Mouse (Mus musculus) neural tube, embryonic 14.5 days (tissue): ENCODE measurements around the gene Sez6l. TPM values are rescaled to one million over a fixed set of nuclear protein-coding genes. Genes with fewer than 3 reads are reported as not detected.

Experiments used
- ATAC-seq: fragments of 200-750 bp; cut with Nextera tagmentation; 2 replicates; pipeline ENCODE4 v1.8.0; 2017; ENCODE audit warnings: low read depth, mild to moderate bottlenecking, moderate TSS enrichment, moderate library complexity
- H3K27ac ChIP-seq: fragments of 300-500 bp; sonication (generic); 2 replicates; pipeline ENCODE4 v1.5.1; 2014; ENCODE audit warnings: low read depth, mild to moderate bottlenecking, control low read depth, low read length, moderate library complexity, mixed read lengths
- H3K27me3 ChIP-seq: fragments of 300-500 bp; sonication (generic); 2 replicates; pipeline ENCODE4 v1.6.1; 2014; ENCODE audit warnings: low read length; ENCODE audit not compliant: control insufficient read depth, insufficient read depth
- H3K36me3 ChIP-seq: fragments of 300-500 bp; sonication (generic); 2 replicates; pipeline ENCODE4 v1.6.1; 2014; ENCODE audit warnings: low read length, mixed read lengths; ENCODE audit not compliant: control insufficient read depth, insufficient read depth
- H3K4me1 ChIP-seq: fragments of 300-500 bp; sonication (generic); 2 replicates; pipeline ENCODE4 v1.6.1; 2014; ENCODE audit warnings: low read length; ENCODE audit not compliant: control insufficient read depth, insufficient read depth
- H3K4me2 ChIP-seq: fragments of 300-500 bp; sonication (generic); 2 replicates; pipeline ENCODE4 v1.6.1; 2014; ENCODE audit warnings: mild to moderate bottlenecking, low read depth, low read length, control low read depth
- H3K4me3 ChIP-seq: fragments of 300-500 bp; sonication (generic); 2 replicates; pipeline ENCODE4 v1.5.1; 2014; ENCODE audit warnings: low read depth, low read length, control low read depth, mixed read lengths
- H3K9ac ChIP-seq: fragments of 300-500 bp; sonication (generic); replicated peaks from 2 replicates; pipeline ENCODE4 v1.6.1; 2014; ENCODE audit warnings: low read depth, mild to moderate bottlenecking, control low read depth, low read length, mixed read lengths
- H3K9me3 ChIP-seq: fragments of 300-500 bp; sonication (generic); 2 replicates; pipeline ENCODE4 v1.6.1; 2016; ENCODE audit warnings: low read length; ENCODE audit not compliant: control insufficient read depth
- WGBS: fragments of 180-500 bp; shearing (Covaris S2); extraction: QIAGEN DNeasy Blood & Tissue Kit; methylation state at CpG from one replicate; pipeline ENCODE4 v1.1.7; 2014; 5-methylcytosine and 5-hydroxymethylcytosine counted together
- polyA plus RNA-seq: library from polyadenylated mRNA; unstranded; fragments of >200 nt; fragmentation: Nextera tagmentation; extraction: Ambion mirVana; gene quantifications from 2 replicates; pipeline ENCODE4 v1.2.1, GENCODE M21; 2014

The Sez6l gene
- polyA plus RNA-seq, 1 experiment from 2014 or later: 30.4 TPM

DNA sequence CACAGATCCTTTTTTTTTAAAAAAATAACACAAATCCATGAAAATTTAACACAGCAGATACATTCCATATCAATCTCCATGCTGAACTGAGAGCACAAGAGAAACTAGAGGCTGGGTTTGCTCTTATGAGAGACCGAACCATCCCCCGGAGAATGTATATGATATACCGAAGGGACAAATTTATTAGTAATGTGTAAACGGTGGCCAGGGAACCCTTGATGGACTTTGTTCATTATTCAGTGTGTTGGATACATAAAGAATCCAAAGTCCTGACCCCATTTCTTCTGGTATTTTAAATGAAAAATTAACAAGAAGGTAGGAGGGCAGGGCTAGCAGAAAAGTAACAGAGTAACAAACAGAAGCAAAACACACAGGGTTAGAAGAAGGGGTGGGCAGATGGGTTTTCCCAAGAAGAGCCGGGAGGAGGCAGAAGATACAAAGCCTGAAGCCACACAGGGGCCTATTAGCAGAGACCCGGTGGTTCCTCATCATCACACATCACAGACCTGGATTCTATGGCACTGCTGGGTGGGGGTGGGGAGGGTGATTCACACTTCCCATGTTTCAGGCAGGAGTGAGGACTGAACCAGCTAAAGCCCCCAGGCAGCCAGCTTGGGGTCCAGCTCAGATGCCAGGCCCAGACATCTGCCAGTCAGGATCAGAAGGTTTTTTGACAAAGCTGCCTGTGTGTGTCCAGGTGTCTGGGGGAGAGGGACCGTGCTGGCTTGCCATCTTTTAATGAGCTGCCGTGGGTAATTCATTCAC is 76.9 kb downstream of the Sez6l start:
- ATAC-seq: no peak
- 0 out of 2 replicates have a peak, but pooled peaks cover 12% of the 10 kb centered on the region for H3K4me1 ChIP-seq
- no peaks in the 10 kb centered on the region for H3K36me3 ChIP-seq
- no peak overlapping the region; the same call in 1 of the 2 replicates for H3K27ac ChIP-seq
- H3K9me3 ChIP-seq: no peaks in the 10 kb centered on the region
- H3K9ac ChIP-seq: no peak overlapping the region
- H3K4me3 ChIP-seq: no peak overlapping the region
- no peak overlapping the region for H3K4me2 ChIP-seq
- H3K27me3 ChIP-seq: no peaks in the 10 kb centered on the region
- WGBS: 42% methylated on average over 8 of the region's 8 CpGs

DNA sequence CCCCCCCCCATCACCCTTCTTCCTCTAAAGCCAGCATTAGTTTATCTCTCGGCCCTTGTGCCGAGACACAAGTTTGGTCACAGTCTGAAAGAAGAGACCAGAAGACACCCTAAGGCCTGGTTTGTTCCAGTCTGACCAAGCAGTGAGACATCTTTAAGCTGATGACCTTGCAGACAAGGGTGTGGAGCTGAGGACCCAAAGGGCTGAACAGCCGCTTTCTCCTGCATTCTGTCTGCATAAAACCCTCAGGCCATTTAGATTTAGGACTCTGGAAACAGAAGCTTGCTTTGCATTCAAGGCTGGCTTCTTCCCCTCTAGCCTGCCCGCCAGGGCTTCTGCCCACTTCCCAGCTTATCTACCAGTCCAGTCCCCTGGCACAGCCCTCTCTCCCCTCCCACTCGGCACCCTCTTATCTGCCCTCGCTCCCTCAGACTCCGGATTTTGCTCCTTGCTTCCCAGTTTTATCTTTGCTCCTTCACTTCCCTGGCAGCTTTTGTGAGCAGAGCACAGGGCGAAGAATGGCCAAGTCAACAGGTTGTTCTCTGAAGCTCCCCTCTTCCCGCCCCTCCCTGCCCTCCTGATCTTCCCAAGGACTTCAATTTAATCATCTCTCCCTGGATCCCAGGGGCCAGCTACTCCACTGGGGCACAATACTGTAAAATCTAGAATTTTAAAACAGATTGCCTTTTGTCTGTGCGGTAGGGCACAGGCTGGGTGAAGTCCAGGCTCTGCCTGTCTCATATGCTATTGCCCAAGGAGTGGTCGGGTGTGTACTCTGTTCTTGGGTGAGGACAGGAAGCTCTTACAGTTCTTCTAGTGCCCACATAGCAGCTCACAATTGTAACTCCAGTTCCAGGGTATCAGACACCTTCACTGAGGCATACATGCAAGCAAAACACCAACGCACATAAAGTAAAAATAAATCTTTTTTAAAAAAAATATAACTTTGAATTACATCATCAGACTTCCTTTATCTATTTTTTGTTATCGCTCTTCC is 77.8 kb downstream of the Sez6l start:
- no peak overlapping the region for H3K9ac ChIP-seq
- H3K27ac ChIP-seq: no peak overlapping the region
- no peak for ATAC-seq
- H3K27me3 ChIP-seq: no peaks in the 10 kb centered on the region
- no peak overlapping the region for H3K4me3 ChIP-seq
- H3K4me1 ChIP-seq: 0 out of 2 replicates have a peak, but pooled peaks cover 12% of the 10 kb centered on the region
- H3K9me3 ChIP-seq: no peaks in the 10 kb centered on the region
- H3K36me3 ChIP-seq: no peaks in the 10 kb centered on the region
- 77% methylated on average over 13 of the region's 13 CpGs for WGBS
- H3K4me2 ChIP-seq: no peak overlapping the region

DNA sequence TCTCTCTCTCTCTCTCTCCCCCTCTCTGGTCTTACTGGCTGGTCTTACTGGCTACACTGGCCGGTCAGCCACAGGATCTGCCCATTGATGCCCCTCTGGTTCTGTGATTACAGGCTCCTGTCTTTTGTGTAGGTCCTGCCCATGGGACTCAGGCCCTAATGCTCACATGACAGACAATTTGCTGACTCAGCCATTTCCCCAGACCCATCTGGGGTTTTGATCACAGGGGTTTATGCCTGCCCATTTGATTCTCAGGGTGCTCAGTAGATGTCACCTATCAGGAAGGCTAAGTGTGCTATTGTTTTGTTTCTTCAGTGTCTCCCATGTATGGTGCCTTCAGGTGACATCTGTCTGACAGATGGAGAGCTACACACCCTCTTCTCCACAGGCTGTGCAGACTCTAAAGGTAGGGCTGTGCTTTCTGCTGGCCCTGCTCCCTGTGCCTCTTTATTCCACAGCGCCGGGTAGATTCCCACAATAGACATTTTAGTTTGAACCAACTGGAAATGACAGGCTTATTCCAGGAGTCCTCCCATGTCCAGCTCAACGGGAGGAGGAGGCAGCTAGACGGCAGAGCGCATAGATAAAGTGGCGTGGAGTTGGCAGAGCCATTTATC is 80.1 kb downstream of the Sez6l start:
- no peak overlapping the region for H3K4me3 ChIP-seq
- ATAC-seq: no peak
- H3K27me3 ChIP-seq: no peaks in the 10 kb centered on the region
- H3K4me1 ChIP-seq: peaks cover 16% of the 10 kb centered on the region; the same call in 1 of the 2 replicates
- no peaks in the 10 kb centered on the region for H3K9me3 ChIP-seq
- H3K36me3 ChIP-seq: no peaks in the 10 kb centered on the region
- no peak overlapping the region for H3K9ac ChIP-seq
- H3K4me2 ChIP-seq: no peak overlapping the region
- WGBS: 75% methylated on average over 7 of the region's 7 CpGs
- no peak overlapping the region for H3K27ac ChIP-seq

DNA sequence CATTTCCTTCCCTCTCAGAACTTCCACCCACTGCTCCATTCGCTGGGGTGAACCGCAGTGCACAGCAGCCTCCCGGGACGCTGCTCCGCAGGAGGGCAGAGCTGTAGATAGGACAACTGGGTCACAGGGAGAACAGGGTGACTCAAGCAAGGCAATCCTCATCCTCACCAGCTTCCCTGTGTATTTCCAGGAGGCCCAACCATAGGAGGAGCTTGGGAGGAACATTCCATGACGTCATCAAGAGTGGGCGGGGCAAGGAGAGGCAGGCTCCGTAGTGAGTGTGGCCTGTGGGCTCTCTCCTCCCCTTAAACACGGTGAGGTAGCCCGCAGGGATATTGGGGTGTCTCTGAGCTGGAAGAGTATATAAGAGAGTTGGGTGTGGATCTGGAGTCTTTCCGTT is 83.5 kb downstream of the Sez6l start:
- no peak overlapping the region for H3K4me3 ChIP-seq
- H3K27ac ChIP-seq: no peak overlapping the region
- ATAC-seq: peak; percentile 29; the same call in 1 of the 2 replicates
- WGBS: 31% methylated on average over 11 of the region's 11 CpGs
- peaks cover 4% of the 10 kb centered on the region; the same call in 1 of the 2 replicates for H3K4me1 ChIP-seq
- H3K36me3 ChIP-seq: no peaks in the 10 kb centered on the region
- H3K9ac ChIP-seq: no peak overlapping the region
- H3K4me2 ChIP-seq: no peak overlapping the region
- no peaks in the 10 kb centered on the region for H3K9me3 ChIP-seq
- no peaks in the 10 kb centered on the region for H3K27me3 ChIP-seq

DNA sequence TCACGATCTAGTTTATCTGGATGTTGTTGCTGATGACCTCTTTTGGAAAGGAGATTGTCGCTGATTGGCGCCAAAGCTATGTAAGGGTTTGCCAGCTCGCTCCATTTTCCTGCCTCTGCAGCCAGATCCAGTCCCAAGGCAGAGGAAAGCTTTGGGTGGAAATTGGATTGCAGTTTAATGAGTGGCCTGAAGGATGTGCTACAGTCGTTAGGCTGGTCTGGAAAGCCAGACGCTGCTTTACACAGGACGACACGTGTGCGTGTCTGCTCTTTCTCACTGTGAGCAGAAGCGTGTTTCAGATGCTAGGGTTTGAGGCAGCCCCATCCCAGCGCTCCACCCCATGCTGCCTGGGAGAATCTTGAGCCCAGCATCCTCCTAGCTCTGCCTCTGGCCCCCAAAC is 85.5 kb downstream of the Sez6l start:
- Histone ChIP-seq H3K4me1 (peaks cover 4% of the 10 kb centered on the region; the same call in 1 of the 2 replicates), H3K36me3 (no peaks in the 10 kb centered on the region), H3K9ac (no peak overlapping the region), H3K27ac (no peak overlapping the region), H3K9me3 (no peaks in the 10 kb centered on the region), H3K4me2 (no peak overlapping the region), H3K27me3 (no peaks in the 10 kb centered on the region), H3K4me3 (no peak overlapping the region)
- 42% methylated on average over 11 of the region's 11 CpGs for WGBS
- peak; percentile 41; the same call in 1 of the 2 replicates for ATAC-seq

DNA sequence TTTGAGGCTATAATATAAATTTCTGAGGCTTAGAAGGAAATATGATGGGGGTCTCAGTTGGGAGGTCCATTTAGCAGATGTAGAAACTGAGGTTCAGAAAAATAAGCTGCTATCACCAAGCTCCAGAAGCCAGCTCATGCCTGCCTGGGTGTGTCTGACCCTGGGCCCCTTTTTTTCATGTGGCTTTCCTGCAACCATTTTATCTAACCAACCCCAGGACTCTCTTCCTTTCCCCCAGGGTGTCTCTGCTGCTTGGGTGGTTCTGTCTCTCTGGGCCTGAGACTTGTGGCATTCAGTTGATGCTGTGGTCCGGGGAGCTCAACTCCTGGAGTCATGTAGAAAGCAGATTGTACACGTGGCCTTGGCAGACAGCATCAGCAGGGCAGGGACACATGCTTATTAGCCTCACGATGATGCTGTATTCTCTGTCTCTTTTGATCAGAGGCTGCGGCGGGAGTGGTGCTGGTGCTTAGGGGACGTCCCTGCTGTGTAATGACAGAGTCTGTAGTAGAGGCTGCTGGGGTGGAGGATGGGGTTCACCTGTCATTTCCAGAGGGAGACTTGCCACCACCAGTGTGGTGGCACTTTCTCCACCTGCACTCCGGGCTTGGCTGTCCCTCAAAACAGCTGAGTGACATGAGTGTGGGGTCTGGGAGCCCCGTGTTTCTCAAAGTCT is 88.7 kb downstream of the Sez6l start:
- Histone ChIP-seq H3K27ac (no peak overlapping the region), H3K9ac (no peak overlapping the region), H3K4me2 (no peak overlapping the region), H3K4me3 (no peak overlapping the region), H3K36me3 (no peaks in the 10 kb centered on the region), H3K4me1 (peaks cover 6% of the 10 kb centered on the region; the same call in 1 of the 2 replicates), H3K9me3 (no peaks in the 10 kb centered on the region), H3K27me3 (no peaks in the 10 kb centered on the region)
- 53% methylated on average over 8 of the region's 8 CpGs for WGBS
- no peak for ATAC-seq

DNA sequence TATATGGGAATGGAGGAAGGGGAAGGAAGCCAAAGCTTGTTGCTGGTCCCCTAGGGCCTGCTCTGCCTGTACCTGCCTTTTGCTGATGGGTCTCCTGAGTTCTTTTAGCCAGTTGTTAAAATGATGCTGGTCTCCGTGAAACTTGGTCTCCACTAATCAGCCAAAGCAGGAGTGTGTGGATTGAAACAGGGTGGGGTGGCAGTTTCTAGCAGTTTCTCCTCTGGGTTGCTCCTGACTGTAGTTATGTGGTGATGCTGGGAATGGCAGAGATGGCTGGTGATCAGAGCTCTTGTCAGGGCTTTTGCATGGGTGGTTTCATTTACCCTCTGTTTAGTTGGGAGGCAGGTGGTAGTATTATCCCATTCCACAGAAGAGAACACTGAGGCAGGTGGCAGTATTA is 89.5 kb downstream of the Sez6l start:
- Histone ChIP-seq H3K9ac (no peak overlapping the region), H3K4me2 (no peak overlapping the region), H3K36me3 (no peaks in the 10 kb centered on the region), H3K9me3 (no peaks in the 10 kb centered on the region), H3K4me3 (no peak overlapping the region), H3K4me1 (peaks cover 6% of the 10 kb centered on the region; the same call in 1 of the 2 replicates), H3K27ac (no peak overlapping the region), H3K27me3 (no peaks in the 10 kb centered on the region)
- ATAC-seq: no peak
- WGBS: 82% methylated on average over 1 of the region's 1 CpGs

DNA sequence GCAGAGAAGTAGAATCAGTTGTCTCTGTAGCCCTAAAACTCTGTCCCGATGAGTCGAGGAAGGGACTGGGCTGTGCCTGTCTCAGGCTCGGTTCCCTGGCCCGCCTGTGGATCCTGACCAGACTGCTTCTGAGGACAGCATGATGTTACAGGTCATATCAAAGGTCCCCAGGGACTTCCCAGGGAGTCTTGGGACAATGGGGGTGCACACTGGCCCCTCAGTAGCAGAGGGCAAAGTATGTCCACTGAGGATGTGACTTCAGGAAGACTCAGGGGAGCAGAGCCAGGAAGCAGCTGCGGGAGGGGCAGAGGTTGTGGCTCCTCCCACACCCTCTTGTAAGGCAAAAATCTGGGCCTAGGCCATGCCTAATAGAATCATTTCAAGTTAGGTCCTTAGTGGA is 90.6 kb downstream of the Sez6l start:
- 82% methylated on average over 5 of the region's 5 CpGs for WGBS
- Histone ChIP-seq H3K9me3 (no peaks in the 10 kb centered on the region), H3K4me2 (no peak overlapping the region), H3K9ac (no peak overlapping the region), H3K4me3 (no peak overlapping the region), H3K27ac (no peak overlapping the region), H3K4me1 (peaks cover 16% of the 10 kb centered on the region), H3K36me3 (no peaks in the 10 kb centered on the region), H3K27me3 (no peaks in the 10 kb centered on the region)
- no peak for ATAC-seq
